Mouse (Mus musculus) limb, embryonic 11.5 days (tissue): ENCODE measurements at regions not wholly inside any gene's neighbourhood (a gene's known extent, or its start where the extent isn't known, plus 50 kb on each side); places are given as distances from the start of the nearest gene placed in this dataset.
A peak's percentile ranks its signal among the peaks of the same experiment; 100 is the strongest.

Experiments used
- ATAC-seq: fragments of 200-750 bp; cut with Nextera tagmentation; 2 replicates; pipeline ENCODE4 v1.8.0; 2017; ENCODE audit warnings: low read depth; ENCODE audit not compliant: insufficient number of reproducible peaks, low FRiP score, low TSS enrichment
- DNase-seq: peaks from one replicate; pipeline ENCODE4 v3.0.0-alpha.2; 2015; ENCODE audit warnings: low spot score
- H3K27ac ChIP-seq: fragments of 300-500 bp; sonication (generic); replicated peaks from 2 replicates; pipeline ENCODE4 v1.5.1; 2014; ENCODE audit warnings: low read depth, mild to moderate bottlenecking, low read length
- H3K27me3 ChIP-seq: fragments of 300-500 bp; sonication (generic); 2 replicates; pipeline ENCODE4 v1.6.1; 2014; ENCODE audit warnings: mild to moderate bottlenecking, low read length, mixed read lengths; ENCODE audit not compliant: control insufficient read depth, insufficient read depth
- H3K36me3 ChIP-seq: fragments of 300-500 bp; sonication (generic); 2 replicates; pipeline ENCODE4 v1.6.1; 2014; ENCODE audit warnings: mild to moderate bottlenecking, low read length, moderate library complexity, mixed read lengths; ENCODE audit not compliant: control insufficient read depth, insufficient read depth
- H3K4me1 ChIP-seq: fragments of 300-500 bp; sonication (generic); 2 replicates; pipeline ENCODE4 v1.6.1; 2014; ENCODE audit warnings: low read length, mixed read lengths; ENCODE audit not compliant: control insufficient read depth, insufficient read depth
- H3K4me2 ChIP-seq: fragments of 300-500 bp; sonication (generic); 2 replicates; pipeline ENCODE4 v1.6.1; 2014; ENCODE audit warnings: low read depth, mild to moderate bottlenecking, moderate library complexity; ENCODE audit not compliant: severe bottlenecking
- H3K4me3 ChIP-seq: fragments of 300-500 bp; sonication (generic); 2 replicates; pipeline ENCODE4 v1.5.1; 2014; ENCODE audit warnings: low read depth, low read length
- H3K9ac ChIP-seq: fragments of 300-500 bp; sonication (generic); 2 replicates; pipeline ENCODE4 v1.6.1; 2014; ENCODE audit warnings: mild to moderate bottlenecking, low read length
- H3K9me3 ChIP-seq: fragments of 300-500 bp; sonication (generic); 2 replicates; pipeline ENCODE4 v1.6.1; 2016; ENCODE audit warnings: low read length; ENCODE audit not compliant: control insufficient read depth
- WGBS: fragments of 180-500 bp; shearing (Covaris S2); extraction: QIAGEN DNeasy Blood & Tissue Kit; methylation state at CpG from one replicate; pipeline ENCODE4 v1.1.7; 2014; 5-methylcytosine and 5-hydroxymethylcytosine counted together

- no peaks in the 10 kb centered on the region for H3K27me3 ChIP-seq
- DNase-seq (no peak), ATAC-seq (no peak)
- H3K27ac ChIP-seq: no peak overlapping the region
- no peaks in the 10 kb centered on the region for H3K9me3 ChIP-seq
- WGBS: 89% methylated on average over 8 of the region's 8 CpGs
- no peak overlapping the region for H3K9ac ChIP-seq
- no peak overlapping the region for H3K4me2 ChIP-seq
- no peaks in the 10 kb centered on the region for H3K4me1 ChIP-seq
- no peak overlapping the region for H3K4me3 ChIP-seq
- H3K36me3 ChIP-seq: no peaks in the 10 kb centered on the region
Observed at GRCm38 (mm10) chr9:47119253-47119652, 120.7 kb downstream of the Gm4791 start.

- WGBS: 82% methylated on average over 2 of the region's 2 CpGs
Observed at GRCm38 (mm10) chr9:47123113-47123512, 124.6 kb downstream of the Gm4791 start.

GRCm38 (mm10) chr9:47125517-47125916, 127.0 kb downstream of the Gm4791 start:
- no peak overlapping the region for H3K4me2 ChIP-seq
- no peak for ATAC-seq
- H3K4me3 ChIP-seq: no peak overlapping the region
- H3K9me3 ChIP-seq: no peaks in the 10 kb centered on the region
- no peaks in the 10 kb centered on the region for H3K27me3 ChIP-seq
- H3K36me3 ChIP-seq: no peaks in the 10 kb centered on the region
- no peaks in the 10 kb centered on the region for H3K4me1 ChIP-seq
- no peak overlapping the region for H3K27ac ChIP-seq
- no peak for DNase-seq
- 80% methylated on average over 3 of the region's 3 CpGs for WGBS
- H3K9ac ChIP-seq: no peak overlapping the region

More at GRCm38 (mm10) chr9:47123113-47123512, 124.6 kb downstream of the Gm4791 start:
- no peaks in the 10 kb centered on the region for H3K4me1 ChIP-seq
- H3K4me3 ChIP-seq: no peak overlapping the region
- no peak overlapping the region for H3K9ac ChIP-seq
- H3K27me3 ChIP-seq: no peaks in the 10 kb centered on the region
- H3K4me2 ChIP-seq: no peak overlapping the region
- no peak overlapping the region for H3K27ac ChIP-seq
- H3K36me3 ChIP-seq: no peaks in the 10 kb centered on the region
- no peaks in the 10 kb centered on the region for H3K9me3 ChIP-seq
- DNase-seq: no peak
- no peak for ATAC-seq

- Histone ChIP-seq H3K27me3 (no peaks in the 10 kb centered on the region), H3K4me3 (no peak overlapping the region), H3K27ac (no peak overlapping the region), H3K4me1 (no peaks in the 10 kb centered on the region), H3K4me2 (no peak overlapping the region), H3K36me3 (no peaks in the 10 kb centered on the region), H3K9me3 (no peaks in the 10 kb centered on the region), H3K9ac (no peak overlapping the region)
- WGBS: 62% methylated on average over 2 of the region's 2 CpGs
- ATAC-seq (no peak), DNase-seq (peak; percentile 36)
Observed at GRCm38 (mm10) chr9:47126236-47126635, 127.7 kb downstream of the Gm4791 start.

GRCm38 (mm10) chr9:47127756-47128424, 129.3 kb downstream of the Gm4791 start:
- H3K4me3 ChIP-seq: no peak overlapping the region

GRCm38 (mm10) chr9:47129101-47129500, 130.6 kb downstream of the Gm4791 start:
- ATAC-seq: no peak
- H3K9me3 ChIP-seq: no peaks in the 10 kb centered on the region
- H3K27me3 ChIP-seq: no peaks in the 10 kb centered on the region
- H3K4me1 ChIP-seq: no peaks in the 10 kb centered on the region
- H3K4me2 ChIP-seq: no peak overlapping the region
- no peak for DNase-seq
- H3K36me3 ChIP-seq: no peaks in the 10 kb centered on the region
- no peak overlapping the region for H3K4me3 ChIP-seq
- H3K9ac ChIP-seq: no peak overlapping the region
- no peak overlapping the region for H3K27ac ChIP-seq

More at GRCm38 (mm10) chr9:47127756-47128424, 129.3 kb downstream of the Gm4791 start:
- WGBS: 90% methylated on average over 11 of the region's 11 CpGs
- Histone ChIP-seq H3K9ac (no peak overlapping the region), H3K4me2 (no peak overlapping the region), H3K9me3 (no peaks in the 10 kb centered on the region), H3K27me3 (no peaks in the 10 kb centered on the region), H3K36me3 (no peaks in the 10 kb centered on the region), H3K4me1 (no peaks in the 10 kb centered on the region), H3K27ac (no peak overlapping the region)
- ATAC-seq (no peak), DNase-seq (no peak)

- Histone ChIP-seq H3K4me3 (no peak overlapping the region), H3K9me3 (no peaks in the 10 kb centered on the region), H3K9ac (no peak overlapping the region), H3K27ac (no peak overlapping the region), H3K4me1 (no peaks in the 10 kb centered on the region), H3K4me2 (no peak overlapping the region), H3K36me3 (no peaks in the 10 kb centered on the region), H3K27me3 (no peaks in the 10 kb centered on the region)
- DNase-seq (no peak), ATAC-seq (no peak)
- 48% methylated on average over 5 of the region's 5 CpGs for WGBS
Observed at GRCm38 (mm10) chr9:47133454-47133853, 134.9 kb downstream of the Gm4791 start.

- no peak overlapping the region for H3K4me2 ChIP-seq
- no peaks in the 10 kb centered on the region for H3K4me1 ChIP-seq
- 40% methylated on average over 8 of the region's 8 CpGs for WGBS
- H3K9ac ChIP-seq: no peak overlapping the region
- H3K9me3 ChIP-seq: no peaks in the 10 kb centered on the region
- H3K27me3 ChIP-seq: no peaks in the 10 kb centered on the region
- DNase-seq: no peak
- no peaks in the 10 kb centered on the region for H3K36me3 ChIP-seq
- H3K4me3 ChIP-seq: no peak overlapping the region
- no peak for ATAC-seq
- H3K27ac ChIP-seq: no peak overlapping the region
Observed at GRCm38 (mm10) chr9:47133873-47134272, 135.3 kb downstream of the Gm4791 start.

- no peaks in the 10 kb centered on the region for H3K9me3 ChIP-seq
- no peak overlapping the region for H3K27ac ChIP-seq
- H3K9ac ChIP-seq: no peak overlapping the region
- H3K4me3 ChIP-seq: no peak overlapping the region
- H3K4me1 ChIP-seq: no peaks in the 10 kb centered on the region
- H3K27me3 ChIP-seq: no peaks in the 10 kb centered on the region
- H3K36me3 ChIP-seq: no peaks in the 10 kb centered on the region
- no peak for DNase-seq
- no peak overlapping the region for H3K4me2 ChIP-seq
- 78% methylated on average over 4 of the region's 4 CpGs for WGBS
- no peak for ATAC-seq
Observed at GRCm38 (mm10) chr9:47134479-47134878, 135.9 kb downstream of the Gm4791 start.
